Mouse (Mus musculus) intestine, embryonic 15.5 days (tissue): ENCODE measurements at regions not wholly inside any gene's neighbourhood (a gene's known extent, or its start where the extent isn't known, plus 50 kb on each side); places are given as distances from the start of the nearest gene placed in this dataset.

ENCODE experiments used
- ATAC-seq: fragments of 200-750 bp; cut with Nextera tagmentation; 2 replicates; pipeline ENCODE4 v1.8.0; 2017; ENCODE audit warnings: moderate TSS enrichment, moderate library complexity
- H3K27ac ChIP-seq: fragments of 300-500 bp; sonication (generic); 2 replicates; pipeline ENCODE4 v1.5.1; 2015; ENCODE audit warnings: mild to moderate bottlenecking, inconsistent platforms
- H3K27me3 ChIP-seq: fragments of 300-500 bp; sonication (generic); replicated peaks from 2 replicates; pipeline ENCODE4 v1.6.1; 2015; ENCODE audit warnings: inconsistent platforms
- H3K36me3 ChIP-seq: fragments of 300-500 bp; sonication (generic); 2 replicates; pipeline ENCODE4 v1.6.1; 2015; ENCODE audit warnings: inconsistent platforms
- H3K4me1 ChIP-seq: fragments of 300-500 bp; sonication (generic); replicated peaks from 2 replicates; pipeline ENCODE4 v1.6.1; 2015; ENCODE audit warnings: inconsistent platforms
- H3K4me2 ChIP-seq: fragments of 300-500 bp; sonication (generic); replicated peaks from 2 replicates; pipeline ENCODE4 v1.6.1; 2015; ENCODE audit warnings: mild to moderate bottlenecking, inconsistent platforms
- H3K4me3 ChIP-seq: fragments of 300-500 bp; sonication (generic); replicated peaks from 2 replicates; pipeline ENCODE4 v1.5.1; 2015; ENCODE audit warnings: inconsistent platforms
- H3K9ac ChIP-seq: fragments of 300-500 bp; sonication (generic); 2 replicates; pipeline ENCODE4 v1.6.1; 2015; ENCODE audit warnings: inconsistent platforms
- H3K9me3 ChIP-seq: fragments of 300-500 bp; sonication (generic); 2 replicates; pipeline ENCODE4 v1.6.1; 2016; ENCODE audit warnings: inconsistent platforms
- whole genome bisulfite sequencing: fragments of 180-500 bp; shearing (Covaris S2); methylation state at CpG from one replicate; pipeline ENCODE4 v1.1.7; 2015; 5-methylcytosine and 5-hydroxymethylcytosine counted together

- H3K9me3 ChIP-seq: no peaks in the 10 kb centered on the region
- H3K27ac ChIP-seq: no peak overlapping the region
- H3K9ac ChIP-seq: no peak overlapping the region
- no peaks in the 10 kb centered on the region for H3K4me1 ChIP-seq
- no peak for ATAC-seq
- no peaks in the 10 kb centered on the region for H3K27me3 ChIP-seq
- 86% methylated on average over 3 of the region's 3 CpGs for WGBS
- H3K4me3 ChIP-seq: no peak overlapping the region
- no peak overlapping the region for H3K4me2 ChIP-seq
- no peaks in the 10 kb centered on the region for H3K36me3 ChIP-seq
These were observed 54.1 kb upstream of the Spdl1 start for GRCm38 (mm10) chr11:34887587-34887986.
